Mouse (Mus musculus) neural tube, embryonic 15.5 days (tissue): ENCODE data around the gene Timeless. TPM values are rescaled to one million over a fixed set of nuclear protein-coding genes. Genes with fewer than 3 reads are reported as not detected.
A peak's percentile ranks its signal among the peaks of the same experiment; 100 is the strongest.
"Not testable (repeated sequence)": the region's sequence is repeated elsewhere in the genome, so short reads cannot be mapped to it uniquely, and the experiment has no call there.

Source experiments
- ATAC-seq: fragments of 200-750 bp; cut with Nextera tagmentation; 2 replicates; pipeline ENCODE4 v1.8.0; 2017; ENCODE audit warnings: mild to moderate bottlenecking, moderate TSS enrichment, moderate library complexity; ENCODE audit not compliant: low FRiP score
- H3K27ac ChIP-seq: fragments of 300-500 bp; sonication (generic); replicated peaks from 2 replicates; pipeline ENCODE4 v1.5.1; 2015; ENCODE audit warnings: mild to moderate bottlenecking, inconsistent platforms
- H3K27me3 ChIP-seq: fragments of 300-500 bp; sonication (generic); replicated peaks from 2 replicates; pipeline ENCODE4 v1.6.1; 2015; ENCODE audit warnings: inconsistent platforms
- H3K36me3 ChIP-seq: fragments of 300-500 bp; sonication (generic); 2 replicates; pipeline ENCODE4 v1.6.1; 2015; ENCODE audit warnings: inconsistent platforms
- H3K4me1 ChIP-seq: fragments of 300-500 bp; sonication (generic); 2 replicates; pipeline ENCODE4 v1.6.1; 2015; ENCODE audit warnings: inconsistent platforms
- H3K4me2 ChIP-seq: fragments of 300-500 bp; sonication (generic); 2 replicates; pipeline ENCODE4 v1.6.1; 2015; ENCODE audit warnings: inconsistent platforms, mild to moderate bottlenecking, moderate library complexity
- H3K4me3 ChIP-seq: fragments of 300-500 bp; sonication (generic); replicated peaks from 2 replicates; pipeline ENCODE4 v1.5.1; 2015; ENCODE audit warnings: mild to moderate bottlenecking, inconsistent platforms
- H3K9ac ChIP-seq: fragments of 300-500 bp; sonication (generic); replicated peaks from 2 replicates; pipeline ENCODE4 v1.6.1; 2015; ENCODE audit warnings: mild to moderate bottlenecking, inconsistent platforms
- H3K9me3 ChIP-seq: fragments of 300-500 bp; sonication (generic); replicated peaks from 2 replicates; pipeline ENCODE4 v1.6.1; 2016; ENCODE audit warnings: inconsistent platforms
- WGBS: fragments of 180-500 bp; shearing (Covaris S2); methylation state at CpG from one replicate; pipeline ENCODE4 v1.1.7; 2015; ENCODE audit warnings: mixed read lengths; 5-methylcytosine and 5-hydroxymethylcytosine counted together
- polyA plus RNA-seq: library from polyadenylated mRNA; unstranded; fragments of >200 nt; fragmentation: Nextera tagmentation; extraction: Ambion mirVana; gene quantifications from 2 replicates; pipeline ENCODE4 v1.2.1, GENCODE M21; 2015

Timeless gene
- polyA plus RNA-seq = 20.0 and 25.1 TPM in 2 replicates

- Histone ChIP-seq H3K4me1 (peaks cover 12% of the 10 kb centered on the region), H3K27me3 (no peaks in the 10 kb centered on the region), H3K36me3 (no peaks in the 10 kb centered on the region), H3K4me2 (peak within 1 kb of the TSS; percentile 73), H3K9me3 (no peaks in the 10 kb centered on the region), H3K4me3 (peak within 1 kb of the TSS; percentile 88), H3K9ac (peak within 1 kb of the TSS; percentile 79), H3K27ac (peak within 1 kb of the TSS; percentile 94)
- WGBS = under 1% methylated on average over 54 of the region's 58 CpGs
- peak; percentile 96 for ATAC-seq
Measured at GRCm38 (mm10) chr10:128231697-128232419, at the start of gene Timeless. Timeless (plus strand) TSS chr10:128232065.

GRCm38 (mm10) chr10:128184296-128184695 is 47.6 kb upstream of the Timeless start:
- no peaks in the 10 kb centered on the region for H3K36me3 ChIP-seq
- H3K4me1 ChIP-seq = no peaks in the 10 kb centered on the region
- H3K4me2 ChIP-seq = no peak overlapping the region
- 93% methylated on average over 2 of the region's 2 CpGs for WGBS
- H3K4me3 ChIP-seq = no peak overlapping the region
- no peaks in the 10 kb centered on the region for H3K27me3 ChIP-seq
- H3K9ac ChIP-seq = no peak overlapping the region
- H3K9me3 ChIP-seq = no peaks in the 10 kb centered on the region
- no peak overlapping the region for H3K27ac ChIP-seq
- ATAC-seq = no peak

GRCm38 (mm10) chr10:128185277-128185940 is 46.5 kb upstream of the Timeless start:
- 74% methylated on average over 6 of the region's 6 CpGs for WGBS
- no peak overlapping the region for H3K4me2 ChIP-seq
- H3K36me3 ChIP-seq = no peaks in the 10 kb centered on the region
- no peaks in the 10 kb centered on the region for H3K27me3 ChIP-seq
- no peak overlapping the region for H3K27ac ChIP-seq
- H3K4me1 ChIP-seq = no peaks in the 10 kb centered on the region
- H3K9me3 ChIP-seq = no peaks in the 10 kb centered on the region
- no peak for ATAC-seq
- H3K4me3 ChIP-seq = no peak overlapping the region
- no peak overlapping the region for H3K9ac ChIP-seq

GRCm38 (mm10) chr10:128185959-128186358 is 45.9 kb upstream of the Timeless start:
- no peak overlapping the region for H3K4me3 ChIP-seq
- H3K4me2 ChIP-seq = no peak overlapping the region
- no peak for ATAC-seq
- H3K27me3 ChIP-seq = no peaks in the 10 kb centered on the region
- H3K9ac ChIP-seq = no peak overlapping the region
- no peaks in the 10 kb centered on the region for H3K36me3 ChIP-seq
- 54% methylated on average over 2 of the region's 2 CpGs for WGBS
- no peaks in the 10 kb centered on the region for H3K4me1 ChIP-seq
- no peak overlapping the region for H3K27ac ChIP-seq
- H3K9me3 ChIP-seq = no peaks in the 10 kb centered on the region

- no peaks in the 10 kb centered on the region for H3K36me3 ChIP-seq
- no peak overlapping the region for H3K9ac ChIP-seq
- no peaks in the 10 kb centered on the region for H3K9me3 ChIP-seq
- H3K27ac ChIP-seq = no peak overlapping the region
- no peaks in the 10 kb centered on the region for H3K27me3 ChIP-seq
- ATAC-seq = no peak
- no peaks in the 10 kb centered on the region for H3K4me1 ChIP-seq
- no peak overlapping the region for H3K4me2 ChIP-seq
- WGBS = 74% methylated on average over 5 of the region's 5 CpGs
- H3K4me3 ChIP-seq = no peak overlapping the region
Measured at GRCm38 (mm10) chr10:128187181-128187605, 44.7 kb upstream of the Timeless start.

GRCm38 (mm10) chr10:128188242-128188877 is 43.5 kb upstream of the Timeless start:
- H3K27me3 ChIP-seq = no peaks in the 10 kb centered on the region
- WGBS = 39% methylated on average over 2 of the region's 2 CpGs
- ATAC-seq = no peak

GRCm38 (mm10) chr10:128191472-128191871 is 40.4 kb upstream of the Timeless start:
- H3K4me2 ChIP-seq = no peak overlapping the region

More at GRCm38 (mm10) chr10:128188242-128188877, 43.5 kb upstream of the Timeless start:
- no peak overlapping the region for H3K4me3 ChIP-seq
- no peaks in the 10 kb centered on the region for H3K36me3 ChIP-seq
- no peaks in the 10 kb centered on the region for H3K4me1 ChIP-seq
- peak overlapping the region; percentile 15; the same call in 1 of the 2 replicates for H3K4me2 ChIP-seq
- H3K9ac ChIP-seq = no peak overlapping the region
- no peaks in the 10 kb centered on the region for H3K9me3 ChIP-seq
- H3K27ac ChIP-seq = no peak overlapping the region

GRCm38 (mm10) chr10:128192030-128192766 is 39.7 kb upstream of the Timeless start:
- ATAC-seq, H3K36me3 ChIP-seq, H3K9ac ChIP-seq, H3K4me3 ChIP-seq, H3K9me3 ChIP-seq, H3K27ac ChIP-seq, H3K4me2 ChIP-seq: not testable (repeated sequence)
- H3K4me1 ChIP-seq = peaks cover 13% of the 10 kb centered on the region
- 88% methylated on average over 3 of the region's 3 CpGs for WGBS
- peaks cover 11% of the 10 kb centered on the region for H3K27me3 ChIP-seq

More at GRCm38 (mm10) chr10:128191472-128191871, 40.4 kb upstream of the Timeless start:
- no peak overlapping the region for H3K27ac ChIP-seq
- H3K4me3 ChIP-seq = no peak overlapping the region
- no peaks in the 10 kb centered on the region for H3K9me3 ChIP-seq
- peaks cover 11% of the 10 kb centered on the region for H3K27me3 ChIP-seq
- no peaks in the 10 kb centered on the region for H3K36me3 ChIP-seq
- H3K4me1 ChIP-seq = peaks cover 13% of the 10 kb centered on the region
- ATAC-seq = no peak
- WGBS = 79% methylated on average over 2 of the region's 2 CpGs
- no peak overlapping the region for H3K9ac ChIP-seq

GRCm38 (mm10) chr10:128193113-128193512 is 38.8 kb upstream of the Timeless start:
- Histone ChIP-seq H3K9me3 (no peaks in the 10 kb centered on the region), H3K27ac (no peak overlapping the region), H3K27me3 (peaks cover 11% of the 10 kb centered on the region), H3K4me2 (no peak overlapping the region), H3K4me1 (peaks cover 13% of the 10 kb centered on the region), H3K9ac (no peak overlapping the region), H3K4me3 (no peak overlapping the region), H3K36me3 (no peaks in the 10 kb centered on the region)
- no peak for ATAC-seq
- WGBS = 95% methylated on average over 6 of the region's 6 CpGs

- H3K9ac ChIP-seq = peak within 1 kb of the TSS; percentile 70
- WGBS = under 1% methylated on average over 46 of the region's 46 CpGs
- H3K27ac ChIP-seq = peak within 1 kb of the TSS; percentile 73
- H3K27me3 ChIP-seq = peaks cover 11% of the 10 kb centered on the region
- H3K4me2 ChIP-seq = peak within 1 kb of the TSS; percentile 99
- no peaks in the 10 kb centered on the region for H3K36me3 ChIP-seq
- H3K4me3 ChIP-seq = peak within 1 kb of the TSS; percentile 78
- ATAC-seq = peak; percentile 98
- no peaks in the 10 kb centered on the region for H3K9me3 ChIP-seq
- H3K4me1 ChIP-seq = peaks cover 13% of the 10 kb centered on the region
Measured at GRCm38 (mm10) chr10:128194024-128194550, 37.8 kb upstream of the Timeless start, which contains the start of gene Gls2. Gls2 (plus strand) TSS chr10:128194457.
